Mouse (Mus musculus) ovary, postnatal 36 days (tissue): ENCODE measurements around the gene Olfr461.
"Not testable (repeated sequence)": the region's sequence is repeated elsewhere in the genome, so short reads cannot be mapped to it uniquely, and the experiment has no call there.

Source experiments
- DNase-seq: peaks from one replicate; pipeline ENCODE4 v3.0.0; 2022; ENCODE audit warnings: low spot score, mixed read lengths

Gene Olfr461

DNA sequence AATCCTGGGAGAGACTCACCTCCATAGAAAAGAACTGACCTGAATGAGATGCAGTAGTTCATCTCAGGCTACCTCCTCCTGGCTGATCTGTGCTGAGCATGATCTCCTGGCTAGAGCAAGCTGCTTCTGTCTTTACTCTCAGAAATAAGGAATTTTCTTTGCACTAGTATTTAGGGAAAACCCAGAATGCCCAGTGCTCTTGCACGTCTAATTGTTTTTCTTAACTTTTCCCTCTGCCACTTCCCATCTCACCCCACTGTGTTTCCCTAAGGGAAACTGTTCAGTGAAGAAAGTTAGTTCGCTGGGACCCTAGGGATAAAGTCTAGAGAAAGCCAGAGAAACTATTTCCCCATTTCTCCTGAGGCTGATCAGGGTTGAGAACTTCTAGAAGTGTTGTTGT is at the start of gene Olfr461:
Olfr461 (minus strand) TSS at position 101 of the 400 bp plus-strand sequence.
- no peak for DNase-seq

GRCm38 (mm10) chr6:40598546-40598945 is 43.7 kb upstream of the Olfr461 start:
- DNase-seq = not testable (repeated sequence)

- no peak for DNase-seq
Observed at GRCm38 (mm10) chr6:40594804-40595550, 40.1 kb upstream of the Olfr461 start.

GRCm38 (mm10) chr6:40588346-40588745 is 33.5 kb upstream of the Olfr461 start:
- DNase-seq = no peak

- no peak for DNase-seq
Observed at GRCm38 (mm10) chr6:40585645-40586044, 30.8 kb upstream of the Olfr461 start, which contains the start of gene Clec5a. TSS of gene Clec5a (minus strand) at chr6:40585821.

DNA sequence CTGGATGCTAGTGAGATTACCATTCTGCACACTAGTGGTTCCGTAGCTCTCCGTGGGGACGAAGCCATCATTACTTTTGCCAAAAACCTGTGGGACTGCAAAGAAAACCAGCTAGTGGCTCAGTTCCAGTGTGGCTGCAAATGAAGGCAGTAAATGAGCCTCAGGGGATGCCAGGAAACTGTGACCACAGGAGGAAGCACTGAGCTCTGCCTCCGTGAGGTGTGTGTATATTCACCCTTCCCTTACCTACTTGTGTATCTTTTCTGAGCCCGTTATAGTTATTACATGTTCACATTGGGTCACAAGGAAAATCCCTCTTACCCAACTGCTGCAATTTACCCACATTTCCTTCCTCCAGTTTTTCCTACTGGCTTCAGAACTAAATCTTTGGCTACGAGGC is 29.5 kb upstream of the Olfr461 start:
- DNase-seq = no peak

DNA sequence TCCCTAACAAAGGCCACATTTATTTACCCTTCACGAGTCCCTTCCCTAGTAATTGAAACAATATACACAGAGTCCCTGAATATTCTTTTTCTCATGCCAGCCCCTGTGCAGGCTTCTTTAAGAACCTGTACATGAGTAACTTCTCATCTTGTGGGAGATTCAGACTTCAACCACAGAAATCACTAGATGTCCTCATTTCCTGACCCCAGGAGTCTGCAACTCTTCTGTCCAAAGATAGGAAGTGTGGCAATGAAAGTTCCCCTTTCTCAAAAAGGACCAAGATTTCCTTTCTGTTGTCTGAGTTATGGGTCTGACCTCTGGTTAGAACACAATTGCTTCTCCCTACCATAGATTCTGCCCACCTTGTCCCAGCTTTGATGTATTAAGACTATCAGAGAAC is 21.5 kb upstream of the Olfr461 start:
- no peak for DNase-seq

GRCm38 (mm10) chr6:40573618-40574017 is 18.8 kb upstream of the Olfr461 start:
- no peak for DNase-seq

DNA sequence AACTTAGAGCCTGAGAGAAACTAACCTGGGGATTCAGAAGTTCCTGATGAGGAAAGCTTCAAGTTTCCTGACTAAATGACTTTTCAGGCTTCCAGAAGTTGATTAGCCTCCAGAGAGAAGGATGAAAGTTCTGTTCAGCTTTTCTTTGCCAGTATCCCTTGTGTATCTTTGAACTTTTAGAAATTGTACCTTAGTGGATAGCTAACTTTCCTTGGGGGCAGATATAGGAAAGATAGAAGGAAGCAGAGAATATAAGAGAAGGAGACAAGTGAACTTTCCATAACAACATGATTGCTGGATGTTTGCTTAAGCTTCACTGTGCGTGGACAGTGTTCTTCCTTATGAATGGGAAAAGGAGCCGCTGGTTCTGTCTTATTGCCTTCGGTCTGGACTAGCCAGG is 14.3 kb upstream of the Olfr461 start, which contains the start of gene Olfr460:
Olfr460 (plus strand) TSS at position 301 of the 400 bp plus-strand sequence.
- DNase-seq = no peak

DNA sequence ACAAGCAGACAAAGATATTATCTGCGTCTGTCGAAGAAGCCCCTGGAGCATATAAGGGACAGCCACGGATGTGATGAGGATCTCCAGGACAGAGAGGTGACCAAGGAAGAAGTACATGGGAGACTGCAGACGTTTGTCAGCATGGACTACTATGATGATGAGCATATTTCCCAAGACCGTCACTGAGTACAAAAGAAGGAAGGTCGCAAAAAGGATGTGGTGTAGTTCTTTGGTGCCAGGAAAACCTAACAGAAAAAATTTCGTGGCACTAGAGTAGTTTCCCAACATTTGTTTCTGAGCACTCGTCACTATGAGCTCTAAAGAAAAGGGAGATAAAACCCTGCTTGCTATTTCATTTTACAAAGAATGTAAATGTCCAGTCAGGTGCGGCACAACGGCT is 10.2 kb downstream of the Olfr461 start:
- no peak for DNase-seq

DNA sequence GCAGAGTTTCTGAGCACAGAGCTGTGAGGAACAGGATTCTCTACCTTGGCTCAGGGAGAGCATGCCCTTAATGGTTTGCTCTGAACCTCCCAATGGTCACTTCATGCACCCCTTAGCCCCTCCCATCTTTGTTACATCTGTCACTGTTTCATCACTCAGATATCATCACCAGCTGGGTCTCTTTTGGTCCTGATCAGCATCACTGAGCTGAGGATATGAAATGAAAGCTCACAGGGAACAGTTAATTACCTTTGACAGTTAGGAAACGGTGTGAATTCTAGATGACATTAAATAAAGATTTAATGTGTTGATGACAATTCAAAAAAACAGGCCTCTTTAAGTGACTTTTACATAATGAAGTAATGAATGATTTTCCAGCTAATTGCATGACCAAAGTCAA is 35.4 kb downstream of the Olfr461 start, which contains the start of gene Prss37:
Prss37 (minus strand) TSS at position 101 of the 400 bp plus-strand sequence.
- no peak for DNase-seq

DNA sequence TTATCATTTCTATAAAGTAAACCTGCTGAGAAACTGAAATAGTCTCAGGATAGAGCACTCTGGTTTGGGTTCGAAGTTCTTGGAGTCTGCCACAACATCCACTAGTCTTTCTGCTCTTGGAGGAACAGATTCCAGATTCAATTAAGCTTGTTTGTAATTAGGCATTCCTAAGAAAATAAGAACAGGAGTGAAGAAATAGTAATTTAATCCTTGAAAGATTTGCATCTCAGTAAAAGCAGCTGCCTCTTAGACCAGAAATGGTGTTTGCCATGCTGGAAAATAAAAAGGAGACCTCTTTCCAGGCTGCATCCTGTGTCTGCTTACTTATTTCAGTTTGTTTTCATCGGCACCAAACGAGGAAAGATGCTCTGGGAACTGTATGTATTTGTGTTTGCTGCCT is 61.6 kb downstream of the Olfr461 start, which contains the start of gene Tas2r108:
Tas2r108 (plus strand) TSS at position 301 of the 400 bp plus-strand sequence.
- DNase-seq = no peak
